Mouse (Mus musculus): ENCODE results near the gene Pth1r. TPM values are rescaled to one million over a fixed set of nuclear protein-coding genes. Genes with fewer than 3 reads are reported as not detected.

The Pth1r gene
- polyA plus RNA-seq, 1 experiment from 2014 or later = 179 TPM

DNA sequence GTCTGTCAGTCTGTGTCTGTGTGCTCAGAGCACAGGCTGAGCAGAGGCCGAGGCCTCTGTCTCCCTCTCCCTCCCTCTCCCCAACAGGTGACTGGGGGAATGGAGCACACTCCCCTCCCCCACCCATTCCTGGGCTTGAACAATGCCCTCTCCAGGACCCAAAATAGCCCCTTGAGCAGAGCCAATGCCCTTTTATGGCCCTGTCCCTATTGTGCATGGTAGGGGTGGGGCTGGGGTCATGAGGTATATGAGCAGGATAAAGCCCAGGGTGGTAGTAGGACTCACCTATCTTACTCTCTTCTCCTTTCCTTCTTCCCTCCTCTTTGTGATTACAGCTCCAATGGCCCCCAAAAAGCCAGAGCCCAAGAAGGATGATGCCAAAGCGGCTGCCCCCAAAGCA lies 16.5 kb upstream of the Pth1r start:
- H3K4me1 ChIP-seq (replicated peaks; ENCODE audit: insufficient read depth, low read length) = no peaks in the 10 kb centered on the region
- no peak overlapping the region for H3K27ac ChIP-seq
- no peak for TF ChIP-seq CTCF (IDR thresholded peaks at IDR 0.05; ENCODE audit: low read depth)
- H3K9ac ChIP-seq (ENCODE audit: low read depth, low read length) = no peak overlapping the region
- no peaks in the 10 kb centered on the region for H3K9me3 ChIP-seq (replicated peaks; ENCODE audit: low read length)
- H3K4me3 ChIP-seq (replicated peaks; ENCODE audit: low read depth, low read length) = no peak overlapping the region
- 55% methylated on average over 2 of the region's 2 CpGs for WGBS
- DNase-seq (ENCODE audit: low spot score) = no peak
- H3K36me3 ChIP-seq (ENCODE audit: insufficient read depth, low read length) = no peaks in the 10 kb centered on the region
- H3K27me3 ChIP-seq (ENCODE audit: insufficient read depth, low read length) = no peaks in the 10 kb centered on the region
- ATAC-seq (replicated peaks; ENCODE audit: low FRiP score, low read depth) = no peak
- H3K4me2 ChIP-seq (ENCODE audit: low read length) = no peak overlapping the region

DNA sequence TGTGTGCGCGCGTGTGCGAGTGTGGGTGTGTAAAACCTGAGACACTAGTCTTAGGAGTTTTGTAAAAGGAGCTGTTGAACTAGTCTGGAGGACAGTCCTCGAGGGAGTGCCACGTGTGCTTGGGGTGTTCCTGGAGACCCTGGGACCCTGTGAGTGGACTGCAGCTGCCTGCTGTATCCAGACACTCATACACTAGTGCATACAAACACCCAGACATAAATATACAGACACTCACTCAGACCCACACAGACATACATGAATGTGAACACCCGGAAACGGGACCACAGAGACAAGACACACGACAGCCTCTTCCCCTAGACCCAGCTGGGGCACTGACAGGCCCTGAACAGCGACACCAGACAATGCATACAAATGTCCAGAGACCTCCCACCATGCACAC lies 15.8 kb upstream of the Pth1r start:
- 84% methylated on average over 10 of the region's 10 CpGs for WGBS
- TF ChIP-seq CTCF (IDR thresholded peaks at IDR 0.05; ENCODE audit: low read depth) = no peak

DNA sequence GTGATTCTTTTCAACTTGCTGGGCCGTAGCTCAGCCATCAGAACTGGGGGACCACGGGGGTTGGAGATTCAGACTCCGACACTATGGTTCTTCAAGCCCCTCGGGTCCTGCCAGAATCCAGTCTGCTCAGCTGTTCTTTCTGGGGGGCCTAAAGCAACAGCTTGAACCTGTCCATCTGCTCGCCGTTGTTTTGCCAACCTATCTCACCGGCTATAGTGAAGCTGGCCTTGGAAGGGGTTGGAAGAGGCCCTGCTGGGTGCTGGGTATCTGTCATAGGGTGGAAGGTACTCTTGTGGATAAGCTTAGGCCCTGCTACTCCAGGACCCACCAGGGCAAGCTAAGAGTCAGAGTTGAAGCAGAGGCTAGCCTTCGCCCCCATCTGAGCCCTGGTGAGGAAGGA lies 13.9 kb upstream of the Pth1r start:
- H3K27ac ChIP-seq = no peak overlapping the region
- WGBS = 69% methylated on average over 8 of the region's 8 CpGs

More for the DNA sequence above, 15.8 kb upstream of the Pth1r start:
- Histone ChIP-seq H3K4me2 (ENCODE audit: low read length) (no peak overlapping the region), H3K36me3 (ENCODE audit: insufficient read depth, low read length) (no peaks in the 10 kb centered on the region), H3K4me1 (replicated peaks; ENCODE audit: insufficient read depth, low read length) (no peaks in the 10 kb centered on the region), H3K27ac (no peak overlapping the region), H3K27me3 (ENCODE audit: insufficient read depth, low read length) (no peaks in the 10 kb centered on the region), H3K4me3 (replicated peaks; ENCODE audit: low read depth, low read length) (no peak overlapping the region), H3K9me3 (replicated peaks; ENCODE audit: low read length) (no peaks in the 10 kb centered on the region), H3K9ac (ENCODE audit: low read depth, low read length) (no peak overlapping the region)
- no peak for DNase-seq (ENCODE audit: low spot score)
- no peak for ATAC-seq (replicated peaks; ENCODE audit: low FRiP score, low read depth)

DNA sequence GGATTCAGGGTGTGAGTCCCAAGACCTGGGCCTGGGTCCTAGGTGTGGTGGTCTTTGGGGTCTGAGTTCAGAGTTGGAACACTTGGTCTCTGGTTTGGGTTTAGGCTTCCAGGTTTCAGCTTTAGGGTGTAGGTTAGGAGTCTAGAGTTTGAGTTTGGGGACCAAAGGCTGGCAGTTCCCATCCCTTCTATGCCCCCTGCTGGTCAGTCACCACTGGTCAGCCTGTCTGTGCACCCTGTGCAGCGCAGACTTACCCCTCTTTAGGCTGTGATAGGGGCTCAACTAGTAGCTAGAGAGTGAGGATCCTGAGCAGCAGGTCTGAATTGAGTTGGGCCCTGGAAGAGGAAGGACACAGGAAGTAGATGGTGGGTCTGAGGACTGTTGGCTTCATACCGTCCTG lies 12.3 kb upstream of the Pth1r start:
- peak; percentile 86 for TF ChIP-seq CTCF (IDR thresholded peaks at IDR 0.05; ENCODE audit: low read depth)
- ATAC-seq (replicated peaks; ENCODE audit: low FRiP score, low read depth) (peak; percentile 57; the same call in 1 of the 2 replicates), DNase-seq (ENCODE audit: low spot score) (peak; percentile 79)
- no peak overlapping the region for H3K4me2 ChIP-seq (ENCODE audit: low read length)
- 52% methylated on average over 2 of the region's 2 CpGs for WGBS
- H3K36me3 ChIP-seq (ENCODE audit: insufficient read depth, low read length) = no peaks in the 10 kb centered on the region
- H3K9me3 ChIP-seq (replicated peaks; ENCODE audit: low read length) = no peaks in the 10 kb centered on the region
- no peak overlapping the region for H3K9ac ChIP-seq (ENCODE audit: low read depth, low read length)
- H3K4me3 ChIP-seq (replicated peaks; ENCODE audit: low read depth, low read length) = no peak overlapping the region
- no peaks in the 10 kb centered on the region for H3K4me1 ChIP-seq (replicated peaks; ENCODE audit: insufficient read depth, low read length)
- H3K27ac ChIP-seq = no peak overlapping the region
- H3K27me3 ChIP-seq (ENCODE audit: insufficient read depth, low read length) = no peaks in the 10 kb centered on the region

More for the DNA sequence above, 13.9 kb upstream of the Pth1r start:
- H3K4me2 ChIP-seq (ENCODE audit: low read length) = no peak overlapping the region
- H3K9me3 ChIP-seq (replicated peaks; ENCODE audit: low read length) = no peaks in the 10 kb centered on the region
- no peak for TF ChIP-seq CTCF (IDR thresholded peaks at IDR 0.05; ENCODE audit: low read depth)
- no peak for DNase-seq (ENCODE audit: low spot score)
- no peak for ATAC-seq (replicated peaks; ENCODE audit: low FRiP score, low read depth)
- H3K9ac ChIP-seq (ENCODE audit: low read depth, low read length) = no peak overlapping the region
- H3K27me3 ChIP-seq (ENCODE audit: insufficient read depth, low read length) = no peaks in the 10 kb centered on the region
- H3K4me1 ChIP-seq (replicated peaks; ENCODE audit: insufficient read depth, low read length) = no peaks in the 10 kb centered on the region
- no peak overlapping the region for H3K4me3 ChIP-seq (replicated peaks; ENCODE audit: low read depth, low read length)
- no peaks in the 10 kb centered on the region for H3K36me3 ChIP-seq (ENCODE audit: insufficient read depth, low read length)

DNA sequence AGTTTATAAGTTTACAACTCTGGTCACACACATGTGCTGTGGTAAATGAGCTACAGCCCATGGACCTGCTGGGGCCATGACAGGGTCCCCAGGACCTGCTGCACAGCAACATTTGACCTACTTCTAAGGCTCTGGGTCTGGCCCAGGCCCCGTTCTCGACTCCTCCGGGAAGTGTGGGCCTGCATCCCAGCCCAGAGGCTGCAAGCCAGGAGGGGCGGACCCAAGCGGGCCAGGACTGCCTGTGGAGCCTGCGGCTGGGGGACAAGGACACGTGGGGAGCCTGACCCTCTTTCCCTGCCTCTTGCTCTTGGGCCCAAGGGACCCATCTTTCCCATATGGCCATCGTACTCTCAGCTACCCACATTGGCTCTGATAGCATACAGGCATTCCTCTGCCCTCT lies 11.7 kb upstream of the Pth1r start:
- TF ChIP-seq CTCF (IDR thresholded peaks at IDR 0.05; ENCODE audit: low read depth) = no peak
- Histone ChIP-seq H3K4me1 (replicated peaks; ENCODE audit: insufficient read depth, low read length) (no peaks in the 10 kb centered on the region), H3K9ac (ENCODE audit: low read depth, low read length) (no peak overlapping the region), H3K36me3 (ENCODE audit: insufficient read depth, low read length) (no peaks in the 10 kb centered on the region), H3K27ac (no peak overlapping the region), H3K27me3 (ENCODE audit: insufficient read depth, low read length) (no peaks in the 10 kb centered on the region), H3K4me2 (ENCODE audit: low read length) (no peak overlapping the region), H3K9me3 (replicated peaks; ENCODE audit: low read length) (no peaks in the 10 kb centered on the region), H3K4me3 (replicated peaks; ENCODE audit: low read depth, low read length) (no peak overlapping the region)
- no peak; the same call in 1 of the 2 replicates for ATAC-seq (replicated peaks; ENCODE audit: low FRiP score, low read depth)
- no peak for DNase-seq (ENCODE audit: low spot score)
- 62% methylated on average over 8 of the region's 8 CpGs for WGBS

DNA sequence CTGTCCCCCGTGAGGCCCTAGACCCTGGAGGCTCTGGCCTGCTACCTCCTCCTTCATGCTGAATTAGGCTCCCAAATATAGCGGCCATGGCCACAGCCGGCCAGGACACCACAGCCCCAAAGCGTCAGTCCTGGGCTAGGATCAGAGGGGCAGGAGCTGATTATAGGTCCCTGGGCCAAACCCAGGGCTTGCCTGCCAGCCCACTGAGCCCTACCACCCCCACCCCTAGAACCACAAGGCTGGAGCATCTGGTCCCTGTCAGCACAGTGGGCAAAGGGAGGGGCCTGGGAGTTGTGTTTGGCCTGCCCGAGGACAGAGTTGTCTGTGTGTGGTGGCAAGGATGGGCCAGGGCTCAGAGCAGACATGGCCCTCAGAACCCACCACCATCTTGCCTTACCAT lies 10.9 kb upstream of the Pth1r start:
- DNase-seq (ENCODE audit: low spot score) (no peak), ATAC-seq (replicated peaks; ENCODE audit: low FRiP score, low read depth) (no peak)
- no peak overlapping the region for H3K4me3 ChIP-seq (replicated peaks; ENCODE audit: low read depth, low read length)
- no peak overlapping the region for H3K4me2 ChIP-seq (ENCODE audit: low read length)
- H3K36me3 ChIP-seq (ENCODE audit: insufficient read depth, low read length) = no peaks in the 10 kb centered on the region
- H3K27ac ChIP-seq = no peak overlapping the region
- 86% methylated on average over 5 of the region's 5 CpGs for WGBS
- no peak for TF ChIP-seq CTCF (IDR thresholded peaks at IDR 0.05; ENCODE audit: low read depth)
- H3K4me1 ChIP-seq (replicated peaks; ENCODE audit: insufficient read depth, low read length) = no peaks in the 10 kb centered on the region
- H3K9ac ChIP-seq (ENCODE audit: low read depth, low read length) = no peak overlapping the region
- no peaks in the 10 kb centered on the region for H3K27me3 ChIP-seq (ENCODE audit: insufficient read depth, low read length)
- H3K9me3 ChIP-seq (replicated peaks; ENCODE audit: low read length) = no peaks in the 10 kb centered on the region

DNA sequence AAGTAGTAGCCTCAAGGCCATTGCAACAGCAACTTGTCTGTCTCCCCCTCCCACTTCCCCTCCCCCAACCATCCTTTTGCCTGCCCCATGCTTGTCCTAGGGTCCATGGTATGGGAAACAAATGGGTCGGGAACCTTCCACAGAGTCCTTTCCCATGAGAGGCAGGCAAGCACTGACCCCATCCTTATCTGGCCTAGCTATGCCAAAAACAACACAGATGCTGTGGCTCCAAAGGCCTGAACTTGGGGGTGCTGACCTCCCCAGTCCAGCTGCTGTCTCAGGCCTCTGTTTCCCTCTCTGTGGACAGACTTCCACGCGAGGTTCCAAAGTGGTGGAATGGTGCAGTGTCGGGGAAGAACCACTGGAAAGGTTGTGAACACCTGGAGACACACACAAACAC lies 6.8 kb upstream of the Pth1r start:
- Histone ChIP-seq H3K27me3 (ENCODE audit: insufficient read depth, low read length) (no peaks in the 10 kb centered on the region), H3K27ac (no peak overlapping the region), H3K4me1 (replicated peaks; ENCODE audit: insufficient read depth, low read length) (peaks cover 26% of the 10 kb centered on the region), H3K4me2 (ENCODE audit: low read length) (no peak overlapping the region), H3K36me3 (ENCODE audit: insufficient read depth, low read length) (no peaks in the 10 kb centered on the region), H3K9me3 (replicated peaks; ENCODE audit: low read length) (no peaks in the 10 kb centered on the region), H3K4me3 (replicated peaks; ENCODE audit: low read depth, low read length) (no peak overlapping the region), H3K9ac (ENCODE audit: low read depth, low read length) (no peak overlapping the region)
- no peak for TF ChIP-seq CTCF (IDR thresholded peaks at IDR 0.05; ENCODE audit: low read depth)
- DNase-seq (ENCODE audit: low spot score) (no peak), ATAC-seq (replicated peaks; ENCODE audit: low FRiP score, low read depth) (no peak)
- WGBS = 80% methylated on average over 4 of the region's 4 CpGs

Data from kidney, postnatal 0 days (tissue).